Mouse (Mus musculus) thymus, adult 2 months (tissue): ENCODE measurements around the gene Fam241b. TPM values are rescaled to one million over a fixed set of nuclear protein-coding genes. Genes with fewer than 3 reads are reported as not detected.
A peak's percentile ranks its signal among the peaks of the same experiment; 100 is the strongest.

Experiments used
- DNase-seq: peaks from one replicate; pipeline ENCODE4 v3.0.0; 2021
- H3K27ac ChIP-seq: fragments of 200-500 bp; 2 replicates; pipeline ENCODE4 v1.5.1; 2012; ENCODE audit warnings: low read length, control low read depth; ENCODE audit not compliant: control insufficient read depth, insufficient read depth
- H3K27me3 ChIP-seq: fragments of 200-500 bp; 2 replicates; pipeline ENCODE4 v1.6.1; 2012; ENCODE audit warnings: mild to moderate bottlenecking, low read length, moderate library complexity, mixed read lengths; ENCODE audit not compliant: control insufficient read depth, insufficient read depth
- H3K36me3 ChIP-seq: fragments of 200-500 bp; 2 replicates; pipeline ENCODE4 v1.6.1; 2012; ENCODE audit warnings: mild to moderate bottlenecking, low read length, moderate library complexity; ENCODE audit not compliant: control insufficient read depth, insufficient read depth
- H3K4me1 ChIP-seq: fragments of 200-500 bp; replicated peaks from 2 replicates; pipeline ENCODE4 v1.6.1; 2012; ENCODE audit warnings: low read length; ENCODE audit not compliant: control insufficient read depth, insufficient read depth
- H3K4me3 ChIP-seq: fragments of 200-500 bp; 2 replicates; pipeline ENCODE4 v1.5.1; 2012; ENCODE audit warnings: mild to moderate bottlenecking, low read length, control low read depth, moderate library complexity; ENCODE audit not compliant: control insufficient read depth, insufficient read depth
- CTCF ChIP-seq: fragments of 200-500 bp; IDR thresholded peaks from 2 replicates; pipeline ENCODE4 v1.5.1; 2012; ENCODE audit warnings: mild to moderate bottlenecking, control low read depth, low read length, moderate library complexity, borderline replicate concordance; ENCODE audit not compliant: control insufficient read depth, poor library complexity, insufficient read depth; ENCODE audit errors: extremely low read depth
- POLR2A ChIP-seq: fragments of 200-500 bp; IDR thresholded peaks from 2 replicates; pipeline ENCODE4 v1.6.1; 2012; ENCODE audit warnings: mild to moderate bottlenecking, low read length, control low read depth, moderate library complexity; ENCODE audit not compliant: control insufficient read depth, poor library complexity, insufficient read depth; ENCODE audit errors: extremely low read depth
- WGBS: fragments of 180-500 bp; shearing (Covaris S2); methylation state at CpG from one replicate; pipeline ENCODE4 v1.1.7; 2018; 5-methylcytosine and 5-hydroxymethylcytosine counted together
- polyA plus RNA-seq: library from polyadenylated mRNA; depleted of rRNA; stranded (reverse); fragments of >200 nt; gene quantifications from 2 replicates; pipeline ENCODE4 v1.2.3, GENCODE M21; 2012; rRNA removed

The Fam241b gene
- polyA plus RNA-seq: 2.3 and 4.0 TPM in 2 replicates

DNA sequence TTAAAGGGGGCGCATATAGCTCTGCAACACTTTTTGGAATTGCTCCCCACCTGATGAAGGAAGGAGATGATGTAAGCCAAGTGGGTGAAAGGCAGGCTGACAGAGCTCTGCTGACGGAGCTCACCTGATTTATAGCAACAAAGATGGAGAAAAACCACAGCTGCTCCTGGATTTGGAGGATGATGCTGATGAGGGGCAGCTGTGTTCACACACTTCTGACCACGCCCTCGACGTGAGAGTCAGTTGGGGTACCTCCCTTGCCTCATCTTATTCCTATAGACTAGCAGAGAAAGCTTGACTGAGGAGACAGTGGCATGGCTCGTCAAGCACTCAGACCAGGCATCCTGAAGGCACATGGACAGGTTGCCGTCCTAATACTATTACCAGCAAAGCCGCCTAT lies at the start of gene Fam241b:
Fam241b (minus strand) TSS at position 101 of the 400 bp plus-strand sequence.
- DNase-seq: no peak
- no peaks in the 10 kb centered on the region for H3K27me3 ChIP-seq
- no peaks in the 10 kb centered on the region for H3K36me3 ChIP-seq
- TF ChIP-seq CTCF (no peak), POLR2A (no peak)
- 71% methylated on average over 8 of the region's 8 CpGs for WGBS
- no peaks in the 10 kb centered on the region for H3K4me1 ChIP-seq
- no peak within 1 kb of the TSS for H3K4me3 ChIP-seq
- no peak within 1 kb of the TSS for H3K27ac ChIP-seq

DNA sequence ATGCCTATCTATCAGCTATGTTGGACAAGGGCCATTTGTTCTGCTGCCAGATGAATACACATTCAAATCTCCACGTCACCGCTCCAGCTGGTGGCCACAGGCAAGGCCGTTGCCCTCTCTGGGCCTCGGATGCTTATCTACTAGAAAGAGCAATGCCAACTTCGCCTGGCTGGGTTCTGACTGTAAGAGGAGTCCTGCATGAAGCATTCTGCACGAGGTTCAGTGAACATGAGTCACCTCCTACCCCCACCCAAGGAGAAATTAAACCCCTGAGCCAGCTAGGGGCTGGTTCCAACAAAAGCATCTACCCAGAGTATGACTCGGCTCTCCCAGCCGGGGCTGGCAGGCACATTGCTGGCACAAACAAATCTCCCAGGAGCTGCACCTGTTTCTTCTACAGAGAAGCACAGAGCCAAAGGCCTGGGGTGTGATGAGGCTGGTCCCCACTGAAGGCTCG lies 49.0 kb upstream of the Fam241b start:
- WGBS: 67% methylated on average over 9 of the region's 9 CpGs
- no peak for DNase-seq
- no peaks in the 10 kb centered on the region for H3K4me1 ChIP-seq
- no peak overlapping the region for H3K27ac ChIP-seq
- H3K27me3 ChIP-seq: no peaks in the 10 kb centered on the region
- TF ChIP-seq CTCF: no peak
- TF ChIP-seq POLR2A: no peak
- no peak overlapping the region for H3K4me3 ChIP-seq
- H3K36me3 ChIP-seq: no peaks in the 10 kb centered on the region

DNA sequence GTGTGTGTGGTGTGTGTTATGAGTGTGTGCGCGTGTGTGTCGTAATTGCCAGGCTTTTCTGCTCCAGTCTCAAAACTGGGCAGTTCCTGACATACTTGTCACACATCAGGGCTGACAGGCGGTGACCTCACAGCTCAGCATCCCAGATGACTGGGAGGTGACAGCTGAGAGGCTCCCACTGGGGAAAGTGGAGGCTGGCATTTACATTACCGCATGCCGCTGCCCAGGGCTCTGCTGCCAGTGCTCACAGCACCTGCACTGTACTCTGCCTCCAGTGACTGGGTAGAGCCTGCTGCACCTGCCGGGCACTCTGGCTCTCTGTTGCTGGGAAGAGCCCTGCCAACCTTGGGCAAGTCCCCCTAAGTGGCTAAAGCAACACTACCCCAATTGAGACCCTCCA lies 47.1 kb upstream of the Fam241b start:
- Histone ChIP-seq H3K27ac (no peak overlapping the region), H3K36me3 (no peaks in the 10 kb centered on the region), H3K27me3 (no peaks in the 10 kb centered on the region), H3K4me1 (no peaks in the 10 kb centered on the region), H3K4me3 (no peak overlapping the region)
- 98% methylated on average over 7 of the region's 7 CpGs for WGBS
- DNase-seq: peak; percentile 26
- TF ChIP-seq POLR2A (no peak), CTCF (no peak)

DNA sequence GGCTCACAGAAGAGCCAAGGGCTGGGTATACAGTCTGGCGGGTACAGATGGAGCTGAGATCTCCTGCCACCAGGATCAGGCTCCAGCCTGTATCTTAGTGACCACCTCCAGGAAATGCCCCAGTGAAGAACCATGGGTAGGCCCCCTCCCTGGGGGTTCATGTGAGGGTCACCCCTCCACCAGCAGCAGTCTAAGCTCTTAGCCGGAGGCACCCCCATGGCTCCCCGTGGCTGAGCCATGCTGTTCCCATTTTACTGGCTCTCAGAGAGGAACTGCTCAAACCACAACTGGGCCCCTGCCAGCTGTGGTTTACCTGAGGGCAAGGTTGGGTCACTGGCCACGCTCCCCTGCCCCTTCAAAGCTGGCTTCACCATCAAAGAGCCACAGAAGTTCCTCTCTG lies 46.2 kb upstream of the Fam241b start:
- peak; percentile 27 for DNase-seq
- 10% methylated on average over 4 of the region's 4 CpGs for WGBS
- no peaks in the 10 kb centered on the region for H3K36me3 ChIP-seq
- no peak overlapping the region for H3K27ac ChIP-seq
- H3K27me3 ChIP-seq: no peaks in the 10 kb centered on the region
- H3K4me3 ChIP-seq: no peak overlapping the region
- TF ChIP-seq POLR2A (no peak), CTCF (no peak)
- no peaks in the 10 kb centered on the region for H3K4me1 ChIP-seq

DNA sequence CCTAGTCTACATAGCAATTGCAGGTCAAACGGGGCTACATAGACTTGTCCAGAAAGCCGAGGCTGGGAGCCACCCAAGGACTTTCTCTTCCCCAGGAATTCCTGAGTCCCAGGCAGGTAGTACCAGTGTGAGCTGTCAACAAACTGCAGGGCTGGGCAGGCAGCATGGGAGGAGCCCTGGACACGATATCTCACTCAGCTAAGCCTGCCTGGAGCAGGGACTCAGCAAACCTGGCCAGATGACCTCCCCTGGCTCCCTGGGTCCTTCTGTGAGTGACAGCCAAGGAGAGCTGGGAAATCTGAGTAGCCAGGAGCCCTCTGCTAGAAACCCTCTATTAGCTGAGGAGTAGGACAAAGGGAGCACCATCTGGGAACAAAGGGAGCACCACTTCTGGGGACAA lies 45.6 kb upstream of the Fam241b start:
- Histone ChIP-seq H3K27me3 (no peaks in the 10 kb centered on the region), H3K27ac (no peak overlapping the region), H3K4me3 (no peak overlapping the region), H3K4me1 (no peaks in the 10 kb centered on the region), H3K36me3 (no peaks in the 10 kb centered on the region)
- WGBS: 64% methylated on average over 3 of the region's 3 CpGs
- TF ChIP-seq CTCF (no peak), POLR2A (no peak)
- peak; percentile 3 for DNase-seq

GRCm38 (mm10) chr10:62186882-62187281 lies 43.2 kb upstream of the Fam241b start:
- Histone ChIP-seq H3K36me3 (no peaks in the 10 kb centered on the region), H3K4me3 (no peak overlapping the region), H3K27ac (no peak overlapping the region), H3K4me1 (no peaks in the 10 kb centered on the region), H3K27me3 (no peaks in the 10 kb centered on the region)
- 23% methylated on average over 7 of the region's 7 CpGs for WGBS
- peak; percentile 87 for DNase-seq
- TF ChIP-seq POLR2A: no peak
- TF ChIP-seq CTCF: peak; percentile 92

- no peak overlapping the region for H3K27ac ChIP-seq
- H3K4me1 ChIP-seq: no peaks in the 10 kb centered on the region
- TF ChIP-seq POLR2A (no peak), CTCF (peak; percentile 95)
- H3K36me3 ChIP-seq: no peaks in the 10 kb centered on the region
- 2% methylated on average over 10 of the region's 10 CpGs for WGBS
- H3K27me3 ChIP-seq: no peaks in the 10 kb centered on the region
- peak; percentile 93 for DNase-seq
- H3K4me3 ChIP-seq: no peak overlapping the region
Measured at GRCm38 (mm10) chr10:62183053-62183452, 39.3 kb upstream of the Fam241b start.
